Mouse (Mus musculus): ENCODE results near the gene Gatad2b.

DNA sequence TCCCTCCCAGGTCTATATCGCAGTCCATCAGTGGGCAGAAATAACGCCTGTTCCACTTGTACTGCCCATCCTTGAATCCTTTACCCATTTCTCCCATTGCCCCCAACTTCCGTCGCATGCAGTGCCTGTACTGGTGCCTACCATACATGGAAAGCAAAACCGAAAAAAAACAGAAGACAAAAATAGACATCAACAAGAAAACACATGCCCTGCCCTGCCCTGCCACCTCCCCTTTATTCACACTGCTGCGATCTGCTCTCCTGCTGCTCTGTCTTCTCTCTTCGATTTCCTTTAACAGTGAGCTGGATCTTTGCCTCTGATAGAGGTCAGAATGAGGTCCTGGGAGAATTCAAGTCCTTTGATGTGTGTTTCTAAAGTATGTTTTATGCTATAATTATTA, 65.0 kb downstream of the Gatad2b start:
- TF ChIP-seq CTCF (IDR thresholded peaks at IDR 0.05; ENCODE audit: control insufficient read depth, insufficient read depth, insufficient read length) (no peak), MAX (IDR thresholded peaks at IDR 0.05) (no peak), FOSL1 (IDR thresholded peaks at IDR 0.05; ENCODE audit: insufficient read depth, low read length, poor library complexity, severe bottlenecking) (no peak), USF1 (IDR thresholded peaks at IDR 0.05; ENCODE audit: low read depth) (no peak)

All from C2C12 (cell line).